Mouse (Mus musculus) liver, embryonic 16.5 days (tissue): ENCODE data around the gene Mdh1b. TPM values are rescaled to one million over a fixed set of nuclear protein-coding genes. Genes with fewer than 3 reads are reported as not detected.

ENCODE experiments used
- ATAC-seq: fragments of 200-750 bp; cut with Nextera tagmentation; 2 replicates; pipeline ENCODE4 v1.8.0; 2017; ENCODE audit warnings: low read depth, mild to moderate bottlenecking, moderate number of reproducible peaks, moderate library complexity
- H3K27ac ChIP-seq: fragments of 300-500 bp; sonication (generic); 2 replicates; pipeline ENCODE4 v1.5.1; 2014; ENCODE audit warnings: mild to moderate bottlenecking, low read length
- H3K27me3 ChIP-seq: fragments of 300-500 bp; sonication (generic); 2 replicates; pipeline ENCODE4 v1.6.1; 2014; ENCODE audit warnings: low read depth, low read length, mixed read lengths; ENCODE audit not compliant: control insufficient read depth, insufficient read depth
- H3K36me3 ChIP-seq: fragments of 300-500 bp; sonication (generic); 2 replicates; pipeline ENCODE4 v1.6.1; 2014; ENCODE audit warnings: mild to moderate bottlenecking; ENCODE audit not compliant: control insufficient read depth, insufficient read depth
- H3K4me1 ChIP-seq: fragments of 300-500 bp; sonication (generic); 2 replicates; pipeline ENCODE4 v1.6.1; 2014; ENCODE audit warnings: low read depth, low read length, mixed read lengths; ENCODE audit not compliant: control insufficient read depth
- H3K4me2 ChIP-seq: fragments of 300-500 bp; sonication (generic); 2 replicates; pipeline ENCODE4 v1.6.1; 2014; ENCODE audit warnings: low read depth, low read length, mixed read lengths
- H3K4me3 ChIP-seq: fragments of 300-500 bp; sonication (generic); 2 replicates; pipeline ENCODE4 v1.5.1; 2014; ENCODE audit warnings: low read depth, mild to moderate bottlenecking, low read length
- H3K9ac ChIP-seq: fragments of 300-500 bp; sonication (generic); 2 replicates; pipeline ENCODE4 v1.6.1; 2014; ENCODE audit warnings: low read depth, low read length
- H3K9me3 ChIP-seq: fragments of 300-500 bp; sonication (generic); replicated peaks from 2 replicates; pipeline ENCODE4 v1.6.1; 2016; ENCODE audit warnings: low read length; ENCODE audit not compliant: control insufficient read depth
- WGBS: fragments of 180-500 bp; shearing (Covaris S2); extraction: QIAGEN DNeasy Blood & Tissue Kit; methylation state at CpG from one replicate; pipeline ENCODE4 v1.1.7; 2014; ENCODE audit not compliant: insufficient replicate concordance; 5-methylcytosine and 5-hydroxymethylcytosine counted together
- polyA plus RNA-seq: library from polyadenylated mRNA; unstranded; fragments of >200 nt; fragmentation: Nextera tagmentation; extraction: Ambion mirVana; gene quantifications from 2 replicates; pipeline ENCODE4 v1.2.1, GENCODE M21; 2015

Mdh1b gene
- 0.08 TPM in 1 of 2 replicates, not detected in the other for polyA plus RNA-seq

- Histone ChIP-seq H3K27ac (no peak within 1 kb of the TSS), H3K4me3 (peak within 1 kb of the TSS; percentile 78), H3K9ac (peak within 1 kb of the TSS; percentile 69), H3K9me3 (no peaks in the 10 kb centered on the region), H3K36me3 (no peaks in the 10 kb centered on the region), H3K4me1 (no peaks in the 10 kb centered on the region; the same call in 1 of the 2 replicates), H3K27me3 (no peaks in the 10 kb centered on the region; the same call in 1 of the 2 replicates), H3K4me2 (peak within 1 kb of the TSS; percentile 68)
- under 1% methylated on average over 31 of the region's 31 CpGs for WGBS
- peak; percentile 85 for ATAC-seq
Measured at GRCm38 (mm10) chr1:63730240-63730771, at the start of gene Mdh1b, which contains the start of gene Fastkd2. Gene Mdh1b (minus strand): TSS chr1:63730318. Gene Fastkd2 (plus strand): TSS chr1:63730614.

- Histone ChIP-seq H3K27me3 (no peaks in the 10 kb centered on the region), H3K4me3 (no peak overlapping the region), H3K4me1 (no peaks in the 10 kb centered on the region), H3K4me2 (no peak overlapping the region), H3K27ac (no peak overlapping the region), H3K9me3 (no peaks in the 10 kb centered on the region), H3K9ac (no peak overlapping the region), H3K36me3 (no peaks in the 10 kb centered on the region)
- WGBS = 38% methylated on average over 4 of the region's 4 CpGs
- no peak for ATAC-seq
Measured at GRCm38 (mm10) chr1:63776902-63777630, 46.9 kb upstream of the Mdh1b start.

- WGBS = 27% methylated on average over 1 of the region's 1 CpGs
- Histone ChIP-seq H3K9me3 (no peaks in the 10 kb centered on the region), H3K4me1 (no peaks in the 10 kb centered on the region), H3K9ac (no peak overlapping the region), H3K27ac (no peak overlapping the region), H3K4me2 (no peak overlapping the region), H3K4me3 (no peak overlapping the region), H3K36me3 (no peaks in the 10 kb centered on the region), H3K27me3 (no peaks in the 10 kb centered on the region)
- ATAC-seq = no peak
Measured at GRCm38 (mm10) chr1:63776396-63776795, 46.3 kb upstream of the Mdh1b start.

GRCm38 (mm10) chr1:63770309-63770708 is 40.2 kb upstream of the Mdh1b start:
- Histone ChIP-seq H3K27me3 (no peaks in the 10 kb centered on the region), H3K4me2 (no peak overlapping the region), H3K27ac (no peak overlapping the region), H3K9ac (no peak overlapping the region), H3K4me1 (no peaks in the 10 kb centered on the region), H3K9me3 (no peaks in the 10 kb centered on the region), H3K4me3 (no peak overlapping the region), H3K36me3 (no peaks in the 10 kb centered on the region)
- WGBS = 74% methylated on average over 7 of the region's 7 CpGs
- ATAC-seq = no peak

- H3K27ac ChIP-seq = no peak within 1 kb of the TSS
- no peaks in the 10 kb centered on the region for H3K4me1 ChIP-seq
- H3K9me3 ChIP-seq = no peaks in the 10 kb centered on the region
- H3K4me3 ChIP-seq = no peak within 1 kb of the TSS
- H3K9ac ChIP-seq = no peak within 1 kb of the TSS
- no peak within 1 kb of the TSS for H3K4me2 ChIP-seq
- ATAC-seq = no peak
- H3K36me3 ChIP-seq = no peaks in the 10 kb centered on the region
- no peaks in the 10 kb centered on the region for H3K27me3 ChIP-seq
- WGBS = 59% methylated on average over 5 of the region's 5 CpGs
Measured at GRCm38 (mm10) chr1:63769167-63769566, 39.0 kb upstream of the Mdh1b start, which contains the start of gene 4933402D24Rik. Gene 4933402D24Rik (minus strand): TSS chr1:63769267.

- Histone ChIP-seq H3K4me2 (no peak overlapping the region), H3K27me3 (no peaks in the 10 kb centered on the region), H3K27ac (no peak overlapping the region), H3K36me3 (no peaks in the 10 kb centered on the region), H3K9me3 (no peaks in the 10 kb centered on the region), H3K4me3 (no peak overlapping the region), H3K9ac (no peak overlapping the region), H3K4me1 (no peaks in the 10 kb centered on the region)
- ATAC-seq = no peak
- 71% methylated on average over 8 of the region's 8 CpGs for WGBS
Measured at GRCm38 (mm10) chr1:63768112-63768511, 38.0 kb upstream of the Mdh1b start.

GRCm38 (mm10) chr1:63764395-63764794 is 34.3 kb upstream of the Mdh1b start:
- Histone ChIP-seq H3K4me3 (no peak overlapping the region), H3K27ac (no peak overlapping the region), H3K9me3 (no peaks in the 10 kb centered on the region), H3K4me1 (no peaks in the 10 kb centered on the region), H3K36me3 (no peaks in the 10 kb centered on the region), H3K27me3 (no peaks in the 10 kb centered on the region), H3K9ac (no peak overlapping the region), H3K4me2 (no peak overlapping the region)
- WGBS = 67% methylated on average over 7 of the region's 7 CpGs
- no peak for ATAC-seq

- Histone ChIP-seq H3K36me3 (no peaks in the 10 kb centered on the region), H3K4me3 (no peak overlapping the region), H3K27me3 (no peaks in the 10 kb centered on the region), H3K27ac (no peak overlapping the region), H3K9ac (no peak overlapping the region), H3K4me2 (no peak overlapping the region), H3K9me3 (no peaks in the 10 kb centered on the region), H3K4me1 (no peaks in the 10 kb centered on the region)
- ATAC-seq = no peak
- WGBS = 42% methylated on average over 7 of the region's 7 CpGs
Measured at GRCm38 (mm10) chr1:63763881-63764386, 33.8 kb upstream of the Mdh1b start.

- no peak overlapping the region for H3K9ac ChIP-seq
- no peaks in the 10 kb centered on the region for H3K27me3 ChIP-seq
- no peak overlapping the region for H3K4me3 ChIP-seq
- 19% methylated on average over 3 of the region's 3 CpGs for WGBS
- H3K4me2 ChIP-seq = no peak overlapping the region
- ATAC-seq = no peak
- no peak overlapping the region for H3K27ac ChIP-seq
- no peaks in the 10 kb centered on the region for H3K9me3 ChIP-seq
- H3K4me1 ChIP-seq = no peaks in the 10 kb centered on the region
- no peaks in the 10 kb centered on the region for H3K36me3 ChIP-seq
Measured at GRCm38 (mm10) chr1:63763212-63763694, 33.1 kb upstream of the Mdh1b start.
